Mouse (Mus musculus): Measurements from ENCODE around the gene Cbx2. TPM values are rescaled to one million over a fixed set of nuclear protein-coding genes. Genes with fewer than 3 reads are reported as not detected.

The Cbx2 gene
- polyA plus RNA-seq, 1 experiment = 11.6 TPM

DNA sequence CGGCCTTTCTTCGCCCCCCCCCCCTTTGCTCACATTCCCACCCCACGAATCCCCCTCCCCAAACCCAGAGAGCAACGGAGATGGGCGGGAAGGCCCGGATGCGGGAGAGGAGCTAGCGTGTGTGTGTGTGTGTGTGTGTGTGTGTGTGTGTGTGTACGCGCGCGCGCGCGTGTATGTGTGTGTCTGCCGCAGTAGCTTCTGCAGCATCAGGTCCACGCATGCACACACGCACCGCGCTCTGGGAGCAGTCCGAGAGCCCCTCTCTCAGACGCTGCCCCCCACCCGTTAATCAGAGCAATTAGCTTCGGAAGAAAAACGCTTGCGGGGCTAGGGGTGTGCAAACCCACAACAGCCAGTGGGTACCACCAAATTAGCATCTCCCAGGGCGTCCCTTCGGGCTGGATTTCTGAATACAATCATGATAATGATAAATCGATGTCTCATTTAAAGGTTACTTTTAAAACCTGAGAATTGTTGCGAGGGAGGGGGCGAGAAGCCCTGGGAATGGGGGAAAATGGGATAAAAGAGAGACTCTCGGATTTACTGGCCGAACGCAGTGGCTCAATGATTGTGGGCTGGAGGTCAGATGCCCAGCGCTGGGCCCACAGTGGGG is 31.1 kb downstream of the Cbx2 start:
- Histone ChIP-seq H3K9me3 (replicated peaks; ENCODE audit: control insufficient read depth, insufficient read depth, low read length, poor library complexity, severe bottlenecking) (no peaks in the 10 kb centered on the region), H3K9ac (ENCODE audit: low read depth, poor library complexity, severe bottlenecking) (peak overlapping the region; percentile 17; the same call in 1 of the 2 replicates), H3K27me3 (ENCODE audit: control insufficient read depth, insufficient read depth, low read length, poor library complexity, severe bottlenecking) (peaks cover 56% of the 10 kb centered on the region), H3K4me1 (ENCODE audit: control insufficient read depth, insufficient read depth, low read length) (peaks cover 5% of the 10 kb centered on the region), H3K4me3 (ENCODE audit: low read depth, low read length) (peak overlapping the region; percentile 33), H3K36me3 (ENCODE audit: control insufficient read depth, insufficient read depth, low read length, poor library complexity, severe bottlenecking) (no peaks in the 10 kb centered on the region), H3K27ac (ENCODE audit: insufficient read depth, low read length) (no peak overlapping the region)
- TF ChIP-seq CTCF (IDR thresholded peaks at IDR 0.05; ENCODE audit: low read depth, low read length) (no peak), POLR2A (IDR thresholded peaks at IDR 0.05; ENCODE audit: insufficient read depth, low read length) (no peak), EP300 (IDR thresholded peaks at IDR 0.05; ENCODE audit: insufficient read depth, low read depth, low read length) (no peak)

DNA sequence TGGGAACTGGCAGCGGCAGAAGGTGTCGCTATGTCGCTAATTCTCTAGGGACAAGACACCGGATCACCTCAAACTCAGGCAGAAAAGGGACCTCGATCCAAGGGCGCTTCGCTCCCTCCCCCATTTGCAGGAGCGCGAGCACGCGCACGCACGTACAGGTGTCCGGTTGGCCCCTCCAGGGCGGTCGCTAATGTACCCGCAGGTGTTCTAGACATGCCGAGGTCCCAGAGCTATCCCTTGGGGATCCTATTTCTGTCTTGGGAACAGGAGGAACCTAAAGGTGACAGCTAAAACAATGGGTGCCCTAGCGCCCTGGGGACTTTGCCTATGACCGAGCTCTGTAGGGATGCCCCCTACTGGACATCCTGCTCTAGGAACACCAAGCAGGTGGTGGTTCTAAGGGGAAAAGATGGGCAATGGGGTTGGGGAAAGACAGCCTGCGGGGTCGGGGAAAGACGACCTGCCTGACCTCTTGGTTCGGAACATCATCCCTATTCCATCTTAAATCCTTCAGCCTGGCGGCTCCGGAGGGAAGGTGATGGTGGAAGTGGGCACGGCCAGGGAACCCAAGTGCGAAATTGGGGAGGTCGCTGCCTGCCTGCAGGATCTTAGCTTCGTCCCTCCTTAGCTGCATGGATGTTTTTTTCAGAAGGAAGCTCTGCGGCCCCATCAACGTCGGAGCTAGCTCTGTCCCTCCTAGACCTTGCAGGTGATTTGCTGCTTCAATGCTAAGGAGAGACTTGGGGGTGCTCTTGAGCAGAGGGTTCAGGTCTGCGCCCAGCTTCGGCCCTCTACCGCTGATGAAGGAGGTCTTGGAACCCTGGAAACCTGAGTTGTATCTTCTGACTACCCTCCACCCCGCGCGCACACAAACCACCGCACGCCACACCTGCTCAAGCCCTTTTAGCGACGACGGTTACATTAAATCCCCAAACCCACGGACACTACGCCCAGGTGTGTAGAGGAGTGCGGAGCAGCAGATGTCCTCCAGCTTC is 31.9 kb downstream of the Cbx2 start:
- TF ChIP-seq POLR2A (IDR thresholded peaks at IDR 0.05; ENCODE audit: insufficient read depth, low read length) = no peak
- no peak for TF ChIP-seq EP300 (IDR thresholded peaks at IDR 0.05; ENCODE audit: insufficient read depth, low read depth, low read length)
- TF ChIP-seq CTCF (IDR thresholded peaks at IDR 0.05; ENCODE audit: low read depth, low read length) = peak; percentile 60
- peak overlapping the region; percentile 33 for H3K4me3 ChIP-seq (ENCODE audit: low read depth, low read length)
- H3K27me3 ChIP-seq (ENCODE audit: control insufficient read depth, insufficient read depth, low read length, poor library complexity, severe bottlenecking) = peaks cover 51% of the 10 kb centered on the region
- no peak overlapping the region for H3K27ac ChIP-seq (ENCODE audit: insufficient read depth, low read length)
- H3K9me3 ChIP-seq (replicated peaks; ENCODE audit: control insufficient read depth, insufficient read depth, low read length, poor library complexity, severe bottlenecking) = no peaks in the 10 kb centered on the region
- H3K36me3 ChIP-seq (ENCODE audit: control insufficient read depth, insufficient read depth, low read length, poor library complexity, severe bottlenecking) = no peaks in the 10 kb centered on the region
- H3K4me1 ChIP-seq (ENCODE audit: control insufficient read depth, insufficient read depth, low read length) = peaks cover 5% of the 10 kb centered on the region
- no peak overlapping the region for H3K9ac ChIP-seq (ENCODE audit: low read depth, poor library complexity, severe bottlenecking)

- no peak overlapping the region for H3K4me3 ChIP-seq (ENCODE audit: low read depth, low read length)
- no peaks in the 10 kb centered on the region for H3K36me3 ChIP-seq (ENCODE audit: control insufficient read depth, insufficient read depth, low read length, poor library complexity, severe bottlenecking)
- H3K27me3 ChIP-seq (ENCODE audit: control insufficient read depth, insufficient read depth, low read length, poor library complexity, severe bottlenecking) = peaks cover 48% of the 10 kb centered on the region
- no peaks in the 10 kb centered on the region for H3K9me3 ChIP-seq (replicated peaks; ENCODE audit: control insufficient read depth, insufficient read depth, low read length, poor library complexity, severe bottlenecking)
- no peak overlapping the region for H3K27ac ChIP-seq (ENCODE audit: insufficient read depth, low read length)
- H3K4me1 ChIP-seq (ENCODE audit: control insufficient read depth, insufficient read depth, low read length) = peaks cover 5% of the 10 kb centered on the region
- no peak overlapping the region for H3K9ac ChIP-seq (ENCODE audit: low read depth, poor library complexity, severe bottlenecking)
- no peak for TF ChIP-seq CTCF (IDR thresholded peaks at IDR 0.05; ENCODE audit: low read depth, low read length)
- TF ChIP-seq EP300 (IDR thresholded peaks at IDR 0.05; ENCODE audit: insufficient read depth, low read depth, low read length) = no peak
Measured at GRCm38 (mm10) chr11:119055571-119056131, 32.9 kb downstream of the Cbx2 start.

GRCm38 (mm10) chr11:119056301-119057211 is 33.8 kb downstream of the Cbx2 start:
- H3K36me3 ChIP-seq (ENCODE audit: control insufficient read depth, insufficient read depth, low read length, poor library complexity, severe bottlenecking) = no peaks in the 10 kb centered on the region
- peak overlapping the region; percentile 58 for H3K4me3 ChIP-seq (ENCODE audit: low read depth, low read length)
- TF ChIP-seq EP300 (IDR thresholded peaks at IDR 0.05; ENCODE audit: insufficient read depth, low read depth, low read length) (0 out of 2 replicates have a peak, but pooled peaks have one; percentile 4), CTCF (IDR thresholded peaks at IDR 0.05; ENCODE audit: low read depth, low read length) (no peak)
- peaks cover 52% of the 10 kb centered on the region for H3K27me3 ChIP-seq (ENCODE audit: control insufficient read depth, insufficient read depth, low read length, poor library complexity, severe bottlenecking)
- peak overlapping the region; percentile 74 for H3K9ac ChIP-seq (ENCODE audit: low read depth, poor library complexity, severe bottlenecking)
- H3K4me1 ChIP-seq (ENCODE audit: control insufficient read depth, insufficient read depth, low read length) = peaks cover 5% of the 10 kb centered on the region
- H3K9me3 ChIP-seq (replicated peaks; ENCODE audit: control insufficient read depth, insufficient read depth, low read length, poor library complexity, severe bottlenecking) = no peaks in the 10 kb centered on the region
- no peak overlapping the region for H3K27ac ChIP-seq (ENCODE audit: insufficient read depth, low read length)

DNA sequence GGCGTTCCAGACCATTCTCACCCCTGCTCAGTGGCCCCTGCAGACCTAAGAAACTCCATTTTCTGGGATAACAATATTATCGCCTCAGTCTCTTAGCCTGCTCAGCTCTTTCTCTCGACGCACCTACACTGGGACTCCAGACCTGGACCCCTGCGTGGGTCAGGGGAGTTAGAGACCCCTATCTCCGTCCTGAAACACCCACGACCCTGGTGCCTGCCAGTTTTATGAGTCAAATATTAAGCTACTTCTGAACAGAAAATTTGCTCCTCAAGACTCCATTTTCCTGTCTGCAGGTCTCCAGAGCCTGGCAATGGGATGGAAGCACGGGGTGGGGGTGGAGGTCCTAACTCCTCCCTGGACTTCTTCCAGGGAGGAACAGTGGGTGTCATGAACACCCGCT is 34.5 kb downstream of the Cbx2 start:
- Histone ChIP-seq H3K4me1 (ENCODE audit: control insufficient read depth, insufficient read depth, low read length) (peaks cover 5% of the 10 kb centered on the region), H3K9ac (ENCODE audit: low read depth, poor library complexity, severe bottlenecking) (peak overlapping the region; percentile 74), H3K36me3 (ENCODE audit: control insufficient read depth, insufficient read depth, low read length, poor library complexity, severe bottlenecking) (no peaks in the 10 kb centered on the region), H3K9me3 (replicated peaks; ENCODE audit: control insufficient read depth, insufficient read depth, low read length, poor library complexity, severe bottlenecking) (no peaks in the 10 kb centered on the region), H3K27me3 (ENCODE audit: control insufficient read depth, insufficient read depth, low read length, poor library complexity, severe bottlenecking) (peaks cover 52% of the 10 kb centered on the region), H3K27ac (ENCODE audit: insufficient read depth, low read length) (no peak overlapping the region), H3K4me3 (ENCODE audit: low read depth, low read length) (no peak overlapping the region)
- TF ChIP-seq CTCF (IDR thresholded peaks at IDR 0.05; ENCODE audit: low read depth, low read length) = no peak
- no peak for TF ChIP-seq POLR2A (IDR thresholded peaks at IDR 0.05; ENCODE audit: insufficient read depth, low read length)
- TF ChIP-seq EP300 (IDR thresholded peaks at IDR 0.05; ENCODE audit: insufficient read depth, low read depth, low read length) = no peak
